Mouse (Mus musculus) CH12.LX (cell line): ENCODE results near the gene Tlx1.

Experiments
- CHD2 ChIP-seq: IDR thresholded peaks from 2 replicates; pipeline ENCODE4 v1.6.1; 2011; ENCODE audit warnings: low read length, improper control_type of control experiment
- CTCF ChIP-seq, 2 experiments: IDR thresholded peaks in 1 of 2; conservative IDR thresholded peaks in 1 of 2; 2 replicates each; pipeline ENCODE4 v1.5.1; 2011 to 2012; ENCODE audit warnings: low read depth in 2 of 2, low read length in 2 of 2, improper control_type of control experiment in 1 of 2, inconsistent platforms in 1 of 2, mild to moderate bottlenecking in 1 of 2, moderate library complexity in 1 of 2
- EP300 ChIP-seq: IDR thresholded peaks from 2 replicates; pipeline ENCODE4 v1.6.1; 2011; ENCODE audit warnings: low read length, improper control_type of control experiment
- MEF2A ChIP-seq: IDR thresholded peaks from 2 replicates; pipeline ENCODE4 v1.6.1; 2014; ENCODE audit warnings: low read depth, mild to moderate bottlenecking, inconsistent platforms, low read length, improper control_type of control experiment, borderline replicate concordance
- MXI1 ChIP-seq: IDR thresholded peaks from 2 replicates; pipeline ENCODE4 v1.6.1; 2011; ENCODE audit warnings: mild to moderate bottlenecking, low read depth, low read length, improper control_type of control experiment
- POLR2A ChIP-seq: IDR thresholded peaks from 2 replicates; pipeline ENCODE4 v1.6.1; 2011; ENCODE audit warnings: low read depth, mild to moderate bottlenecking, improper control_type of control experiment, low read length
- TBP ChIP-seq: conservative IDR thresholded peaks from 2 replicates; pipeline ENCODE4 v1.6.1; 2011; ENCODE audit warnings: low read depth, low read length, improper control_type of control experiment
- USF1 ChIP-seq: IDR thresholded peaks from 2 replicates; pipeline ENCODE4 v1.6.1; 2014; ENCODE audit warnings: low read depth, mild to moderate bottlenecking, inconsistent platforms, low read length, improper control_type of control experiment
- ZC3H11A ChIP-seq: IDR thresholded peaks from 2 replicates; pipeline ENCODE4 v1.6.1; 2012; ENCODE audit warnings: low read depth, mild to moderate bottlenecking, inconsistent platforms, low read length, improper control_type of control experiment
- ZKSCAN1 ChIP-seq: IDR thresholded peaks from 2 replicates; pipeline ENCODE4 v1.6.1; 2012; ENCODE audit warnings: low read depth, inconsistent platforms, low read length, improper control_type of control experiment, borderline replicate concordance
- ZNF384 ChIP-seq: IDR thresholded peaks from 2 replicates; pipeline ENCODE4 v1.6.1; 2012; ENCODE audit warnings: low read depth, low read length, improper control_type of control experiment, inconsistent platforms

DNA sequence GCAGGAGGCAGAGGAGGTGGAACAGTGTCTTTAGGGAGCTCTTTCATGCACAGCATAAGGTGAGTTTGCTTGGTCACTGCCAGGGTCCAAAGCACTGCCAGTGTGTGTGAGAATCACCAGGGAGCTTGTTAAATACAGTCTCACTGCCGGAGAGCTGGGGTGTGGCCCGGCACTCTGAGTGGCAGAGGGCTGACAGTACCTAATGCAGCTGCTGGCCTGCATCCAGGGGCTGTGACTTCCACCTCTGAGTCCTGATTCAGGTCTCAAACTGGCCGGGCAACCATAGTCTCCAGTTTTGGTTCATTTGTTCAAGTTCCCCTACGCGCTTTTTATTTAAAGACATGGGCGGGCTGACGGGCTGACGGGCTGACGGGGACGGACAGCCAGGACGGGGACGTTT lies 12.4 kb downstream of the Tlx1 start:
- TF ChIP-seq USF1 (no peak), POLR2A (no peak), ZKSCAN1 (no peak), CTCF (conservative IDR thresholded peaks at IDR 0.05 in 1 of 2, IDR thresholded peaks at IDR 0.05 in 1 of 2; ENCODE audit: low read depth in 2 of 2, low read length in 2 of 2) (no peak), ZNF384 (no peak), MXI1 (no peak), CHD2 (no peak), MEF2A (no peak), ZC3H11A (no peak), EP300 (no peak), TBP (no peak)
